Mouse (Mus musculus) liver, adult (tissue): ENCODE results near the gene Mypop.

Experiments used
- GATA4 ChIP-seq: IDR thresholded peaks from 2 replicates; pipeline ENCODE4 v1.6.1; 2014; ENCODE audit warnings: mild to moderate bottlenecking, low read length; ENCODE audit not compliant: insufficient replicate concordance

The Mypop gene

GRCm38 (mm10) chr7:19024581-19025255 lies 33.7 kb downstream of the Mypop start:
- TF ChIP-seq GATA4: no peak

- TF ChIP-seq GATA4: no peak
Measured at GRCm38 (mm10) chr7:19028067-19028466, 37.0 kb downstream of the Mypop start.

GRCm38 (mm10) chr7:19029084-19029653 lies 38.1 kb downstream of the Mypop start:
- TF ChIP-seq GATA4: no peak

GRCm38 (mm10) chr7:19031641-19032040 lies 40.6 kb downstream of the Mypop start:
- TF ChIP-seq GATA4: no peak

- TF ChIP-seq GATA4: no peak
Measured at GRCm38 (mm10) chr7:19044616-19045015, 53.6 kb downstream of the Mypop start.

GRCm38 (mm10) chr7:19046286-19047069 lies 55.4 kb downstream of the Mypop start:
- no peak for TF ChIP-seq GATA4

GRCm38 (mm10) chr7:19048006-19048527 lies 57.0 kb downstream of the Mypop start:
- TF ChIP-seq GATA4: no peak

GRCm38 (mm10) chr7:19049252-19049651 lies 58.2 kb downstream of the Mypop start:
- TF ChIP-seq GATA4: no peak

- no peak for TF ChIP-seq GATA4
Measured at GRCm38 (mm10) chr7:19050172-19050571, 59.1 kb downstream of the Mypop start.

- no peak for TF ChIP-seq GATA4
Measured at GRCm38 (mm10) chr7:19051161-19051560, 60.1 kb downstream of the Mypop start.
